Mouse (Mus musculus): ENCODE results near the gene Rad17.

DNA sequence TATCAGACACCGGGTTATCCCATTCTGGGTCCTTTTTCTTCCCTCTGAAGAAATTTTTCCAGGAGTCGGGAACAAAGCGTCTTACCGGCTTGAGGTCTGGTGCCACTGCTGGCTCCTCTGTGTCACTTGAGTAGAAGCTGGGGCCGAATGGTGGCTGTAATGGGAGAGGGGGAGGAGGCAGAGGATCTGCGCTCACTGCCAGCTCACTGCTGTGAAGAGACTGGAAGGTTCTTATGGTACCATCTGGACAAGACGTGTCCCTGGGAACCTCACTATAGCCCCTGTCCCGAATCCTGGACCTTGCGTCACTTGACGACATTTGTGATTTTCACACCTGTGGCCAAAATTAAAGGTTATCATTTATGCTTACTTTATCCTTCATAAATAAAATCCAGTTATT lies 38.6 kb downstream of the Rad17 start:
- TF ChIP-seq ZC3H11A (IDR thresholded peaks at IDR 0.05; ENCODE audit: borderline replicate concordance, low read depth, low read length) (no peak), HCFC1 (IDR thresholded peaks at IDR 0.05; ENCODE audit: borderline replicate concordance, insufficient read depth, low read length) (no peak), ZNF384 (IDR thresholded peaks at IDR 0.05; ENCODE audit: low read depth, low read length) (no peak), CHD2 (IDR thresholded peaks at IDR 0.05; ENCODE audit: low read depth, low read length) (no peak)

Measured in ES-E14 (cell line).